Mouse (Mus musculus): ENCODE data around the gene Scimp.
"Not testable (repeated sequence)": the region's sequence is repeated elsewhere in the genome, so short reads cannot be mapped to it uniquely, and the experiment has no call there.

- not testable (repeated sequence) for TF ChIP-seq CTCF (IDR thresholded peaks at IDR 0.05; ENCODE audit: control insufficient read depth, insufficient read depth, insufficient read length); MYOG (IDR thresholded peaks at IDR 0.05; ENCODE audit: control insufficient read depth, extremely low read depth, insufficient read length); MAX (IDR thresholded peaks at IDR 0.05); MYOD1 (IDR thresholded peaks at IDR 0.05; ENCODE audit: control insufficient read depth, insufficient read length, low read depth)
Measured at GRCm38 (mm10) chr11:70760446-70760845, 51.9 kb downstream of the Scimp start.

All from C2C12 (cell line).